Mouse (Mus musculus): ENCODE data around the gene Sftpd. TPM values are rescaled to one million over a fixed set of nuclear protein-coding genes. Genes with fewer than 3 reads are reported as not detected.

The Sftpd gene
- polyA plus RNA-seq, 1 experiment: not detected

Other genes starting within 250 kb of the Sftpd start
- gene Tspan14, start 218.3 kb downstream of the Sftpd start, polyA plus RNA-seq (2012; rRNA removed): 55.9 and 58.9 TPM in 2 replicates
- gene Fam213a, start 171.4 kb downstream of the Sftpd start, polyA plus RNA-seq (2012; rRNA removed): 52.2 and 61.9 TPM in 2 replicates
- not detected in 2 replicates for gene Dydc2, start 115.9 kb downstream of the Sftpd start, polyA plus RNA-seq (2012; rRNA removed)
- gene Dydc1, start 112.2 kb downstream of the Sftpd start, polyA plus RNA-seq (2012; rRNA removed): not detected in 2 replicates
- gene Mat1a, start 80.1 kb downstream of the Sftpd start, polyA plus RNA-seq (2012; rRNA removed): not detected in 2 replicates
- gene Sftpa1, start 53.4 kb downstream of the Sftpd start, polyA plus RNA-seq (2012; rRNA removed): not detected in 2 replicates
- not detected in 2 replicates for gene Mbl1, start 33.7 kb downstream of the Sftpd start, polyA plus RNA-seq (2012; rRNA removed)
- gene Gm2832, start 93.7 kb upstream of the Sftpd start, polyA plus RNA-seq (2012; rRNA removed): not detected in 2 replicates
- not detected in 2 replicates for gene Gm5798, start 163.5 kb upstream of the Sftpd start, polyA plus RNA-seq (2012; rRNA removed)
- gene Gm7945, start 201.2 kb upstream of the Sftpd start, polyA plus RNA-seq (2012; rRNA removed): not detected in 2 replicates
- gene Gm6482, start 223.1 kb upstream of the Sftpd start, polyA plus RNA-seq (2012; rRNA removed): not detected in 2 replicates